Mouse (Mus musculus): ENCODE measurements around the gene Dhx38. TPM values are rescaled to one million over a fixed set of nuclear protein-coding genes. Genes with fewer than 3 reads are reported as not detected.

Gene Dhx38
- polyA plus RNA-seq (2015; fragmentation: Nextera tagmentation; extraction: Ambion mirVana): 24.8 and 25.3 TPM in 2 replicates

DNA sequence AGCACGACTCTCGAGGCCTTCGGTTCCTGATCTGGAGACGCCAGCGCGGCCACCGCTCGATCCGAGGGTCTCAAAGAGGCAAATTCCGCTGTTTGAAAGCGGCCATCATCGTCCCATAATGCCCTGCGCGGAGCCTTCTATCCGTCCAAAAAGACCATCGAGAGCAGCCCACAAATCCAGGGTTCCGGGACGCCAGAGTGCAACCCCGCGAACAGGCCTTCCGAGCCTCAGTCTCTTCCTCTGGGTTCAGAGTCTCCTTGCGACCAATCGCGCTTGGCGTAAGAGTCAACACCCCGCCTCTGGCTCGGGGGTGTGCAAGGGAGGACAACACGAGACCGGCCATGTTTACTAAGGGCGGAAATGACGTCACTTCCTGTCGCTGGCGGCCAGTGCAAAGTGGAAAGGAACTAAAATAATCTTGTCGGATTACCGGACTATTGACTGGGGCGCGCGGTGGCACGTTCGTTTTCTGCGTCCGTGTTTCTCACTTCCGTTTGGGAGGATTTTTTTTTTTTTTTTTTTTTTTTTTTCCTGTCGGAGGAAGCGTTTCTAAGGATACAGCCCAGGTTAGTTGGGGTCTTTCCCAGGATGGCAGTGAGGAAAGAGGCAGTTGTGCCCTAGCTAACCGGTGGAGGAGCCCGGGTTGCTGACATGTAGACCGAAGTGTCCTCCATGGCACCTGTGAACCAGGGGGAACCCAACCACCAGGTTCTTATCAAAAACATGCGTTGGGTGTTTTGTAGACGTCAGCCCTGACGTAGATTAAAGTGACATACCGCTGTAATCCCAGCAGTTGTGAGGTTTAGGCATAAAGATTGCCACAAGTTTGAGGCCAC, at the start of gene Dhx38, which contains the start of gene Txnl4b:
Dhx38 (minus strand) TSS at position 364 of the 836 bp plus-strand sequence.
Txnl4b (plus strand) TSS at position 395 of the 836 bp plus-strand sequence.
- peak within 1 kb of the TSS; percentile 95 for H3K9ac ChIP-seq
- H3K27ac ChIP-seq: peak within 1 kb of the TSS; percentile 91
- peak; percentile 100 for ATAC-seq (ENCODE audit: borderline replicate concordance, extremely low read depth, low FRiP score, low TSS enrichment)
- H3K4me2 ChIP-seq: peak within 1 kb of the TSS; percentile 81
- peaks cover 30% of the 10 kb centered on the region for H3K36me3 ChIP-seq
- no peaks in the 10 kb centered on the region for H3K27me3 ChIP-seq
- H3K4me3 ChIP-seq: peak within 1 kb of the TSS; percentile 81
- under 1% methylated on average over 52 of the region's 52 CpGs for WGBS
- no peaks in the 10 kb centered on the region for H3K9me3 ChIP-seq
- peaks cover 23% of the 10 kb centered on the region for H3K4me1 ChIP-seq

DNA sequence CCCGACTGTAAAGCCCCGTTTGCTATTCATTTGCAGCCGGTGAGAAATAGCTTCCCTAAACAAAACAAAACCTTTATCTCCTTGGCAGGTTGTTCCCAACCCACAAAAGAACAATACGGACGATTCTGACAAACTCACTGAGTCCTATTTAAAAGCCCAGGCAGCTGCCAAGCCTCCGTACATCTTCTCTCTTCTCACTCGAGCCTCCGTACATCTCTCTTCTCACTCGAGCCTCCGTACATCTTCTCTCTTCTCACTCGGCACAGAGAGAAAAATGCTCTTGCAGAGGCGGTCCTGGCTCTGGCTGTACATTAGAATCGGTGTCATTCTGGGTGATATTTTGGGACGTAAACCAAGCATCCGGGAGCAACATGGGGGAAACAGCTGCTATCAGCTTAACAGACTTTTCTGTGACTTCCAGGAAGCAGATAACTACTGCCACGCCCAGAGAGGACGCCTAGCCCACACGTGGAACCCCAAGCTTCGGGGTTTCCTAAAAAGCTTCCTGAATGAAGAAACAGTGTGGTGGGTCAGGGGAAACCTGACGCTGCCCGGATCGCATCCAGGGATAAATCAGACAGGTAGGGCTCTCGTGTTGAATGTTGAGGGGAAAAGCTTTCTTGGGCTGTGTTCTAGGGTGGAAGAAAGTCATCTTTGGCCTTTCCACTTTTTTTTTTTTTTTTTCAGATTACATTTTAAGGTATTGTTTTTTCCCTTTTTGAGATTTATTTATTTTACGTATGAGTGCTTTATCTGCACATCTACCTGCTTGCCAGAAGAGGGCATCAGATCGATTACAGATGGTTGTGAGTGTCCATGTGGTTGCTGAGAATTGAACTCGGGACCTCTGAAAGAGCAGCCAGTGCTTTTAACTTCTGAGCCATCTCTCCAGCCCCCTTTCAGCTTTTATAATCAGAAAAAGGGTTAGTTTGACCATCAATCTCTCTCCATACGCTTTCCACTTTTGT, 48.9 kb upstream of the Dhx38 start, which contains the start of gene Pkd1l3:
Pkd1l3 (plus strand) TSS at position 275 of the 968 bp plus-strand sequence.
- no peak within 1 kb of the TSS for H3K9ac ChIP-seq
- H3K4me3 ChIP-seq: no peak within 1 kb of the TSS
- no peak within 1 kb of the TSS for H3K27ac ChIP-seq

DNA sequence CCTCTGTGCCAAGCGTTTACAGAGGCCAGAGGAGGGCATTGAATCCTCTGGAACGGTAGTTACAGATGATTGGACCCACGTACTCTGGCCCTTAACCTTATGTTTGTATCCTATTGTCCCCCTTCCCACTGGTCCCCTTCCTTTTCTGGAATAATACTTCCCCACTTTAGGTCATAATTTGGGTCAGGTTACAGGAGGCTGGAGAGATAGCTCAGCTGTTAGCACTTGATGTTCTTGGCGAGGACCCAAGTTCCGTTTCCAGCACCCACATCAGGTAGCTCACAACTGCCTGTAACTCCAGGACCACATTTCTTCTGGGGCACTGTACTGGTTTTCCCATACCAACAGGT, 43.5 kb upstream of the Dhx38 start:
- Histone ChIP-seq H3K27me3 (no peaks in the 10 kb centered on the region), H3K27ac (peak overlapping the region; percentile 99), H3K9me3 (no peaks in the 10 kb centered on the region), H3K9ac (peak overlapping the region; percentile 64), H3K4me1 (peaks cover 17% of the 10 kb centered on the region), H3K4me3 (peak overlapping the region; percentile 60), H3K4me2 (peak overlapping the region; percentile 80), H3K36me3 (no peaks in the 10 kb centered on the region)
- ATAC-seq (ENCODE audit: borderline replicate concordance, extremely low read depth, low FRiP score, low TSS enrichment): no peak
- WGBS: 9% methylated on average over 5 of the region's 5 CpGs

More for the DNA sequence above, 48.9 kb upstream of the Dhx38 start, which contains the start of gene Pkd1l3:
- H3K4me2 ChIP-seq: peak within 1 kb of the TSS; percentile 27
- 55% methylated on average over 27 of the region's 27 CpGs for WGBS
- no peak for ATAC-seq (ENCODE audit: borderline replicate concordance, extremely low read depth, low FRiP score, low TSS enrichment)
- 0 out of 2 replicates have a peak, but pooled peaks cover 3% of the 10 kb centered on the region for H3K9me3 ChIP-seq
- H3K4me1 ChIP-seq: no peaks in the 10 kb centered on the region
- H3K36me3 ChIP-seq: no peaks in the 10 kb centered on the region
- no peaks in the 10 kb centered on the region for H3K27me3 ChIP-seq

DNA sequence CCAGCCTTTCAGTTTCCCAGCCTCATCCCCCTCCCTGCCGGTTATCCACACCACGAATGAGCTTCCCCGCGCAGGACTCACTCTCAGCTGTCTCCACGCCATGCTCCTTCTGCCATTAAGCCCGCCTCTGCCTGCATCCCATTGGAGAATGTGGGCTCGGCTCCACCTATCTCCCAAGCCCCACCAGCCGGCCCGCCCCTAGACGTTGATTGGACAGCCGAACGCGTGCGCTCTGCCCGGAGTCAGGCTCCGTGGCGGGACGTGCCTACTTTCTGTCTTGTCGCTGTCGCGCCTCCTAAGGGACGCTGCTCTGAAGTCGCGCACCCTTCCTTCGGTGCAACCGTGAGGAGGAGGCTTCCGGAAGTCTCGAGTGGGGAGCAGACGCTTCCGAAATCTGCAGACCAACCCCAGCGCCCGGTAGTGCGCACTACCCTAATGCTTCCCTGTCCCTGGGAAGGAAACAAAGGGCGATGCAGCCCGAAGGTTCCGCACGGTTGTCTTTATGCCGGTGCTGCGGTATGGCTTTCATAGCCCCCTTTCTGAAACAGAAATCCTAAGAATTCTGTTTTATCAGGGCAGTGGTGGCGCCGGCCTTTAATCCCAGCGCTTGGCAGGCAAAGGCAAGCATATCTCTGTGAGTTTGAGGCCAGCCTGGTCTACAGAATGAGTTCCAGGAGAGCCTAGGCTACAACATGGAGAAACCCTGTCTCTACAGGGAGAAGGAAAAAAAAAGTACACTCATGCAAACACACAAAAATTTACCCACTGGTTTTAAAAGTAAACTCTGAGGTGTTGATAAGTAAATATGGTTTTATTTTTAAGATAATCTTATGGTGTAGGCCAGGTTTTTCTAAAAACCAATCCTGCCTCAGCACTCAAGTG, 42.9 kb upstream of the Dhx38 start, which contains the start of gene Dhodh:
Dhodh (minus strand) TSS at position 403 of the 882 bp plus-strand sequence.
- Histone ChIP-seq H3K9ac (peak within 1 kb of the TSS; percentile 64), H3K36me3 (peaks cover 3% of the 10 kb centered on the region; the same call in 1 of the 2 replicates), H3K27ac (peak within 1 kb of the TSS; percentile 99), H3K9me3 (no peaks in the 10 kb centered on the region), H3K27me3 (no peaks in the 10 kb centered on the region), H3K4me1 (peaks cover 17% of the 10 kb centered on the region), H3K4me2 (peak within 1 kb of the TSS; percentile 80), H3K4me3 (peak within 1 kb of the TSS; percentile 60)
- under 1% methylated on average over 42 of the region's 42 CpGs for WGBS
- ATAC-seq (ENCODE audit: borderline replicate concordance, extremely low read depth, low FRiP score, low TSS enrichment): peak; percentile 99

DNA sequence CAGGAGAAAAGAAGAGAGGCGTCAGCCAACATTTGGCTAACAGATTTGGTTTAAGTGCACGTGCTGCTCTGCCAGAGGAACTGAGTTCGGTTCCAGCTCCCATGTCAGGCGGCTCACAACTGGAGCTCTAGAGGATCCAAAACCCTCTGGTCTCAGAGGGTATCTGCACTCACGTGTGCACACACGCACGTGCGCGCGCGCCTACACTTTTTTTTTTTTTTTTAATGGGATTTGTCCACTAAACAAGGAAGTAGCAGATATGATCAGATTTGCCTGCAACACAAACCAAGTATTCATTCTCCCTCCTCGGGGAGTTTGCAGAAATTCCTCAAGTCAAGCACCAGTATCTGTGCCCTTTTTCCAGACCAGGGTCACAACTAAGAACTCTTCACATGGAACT, 42.0 kb upstream of the Dhx38 start:
- peak overlapping the region; percentile 54 for H3K9ac ChIP-seq
- H3K4me2 ChIP-seq: peak overlapping the region; percentile 80
- no peaks in the 10 kb centered on the region for H3K9me3 ChIP-seq
- peaks cover 7% of the 10 kb centered on the region for H3K36me3 ChIP-seq
- no peak for ATAC-seq (ENCODE audit: borderline replicate concordance, extremely low read depth, low FRiP score, low TSS enrichment)
- WGBS: 3% methylated on average over 12 of the region's 12 CpGs
- no peaks in the 10 kb centered on the region for H3K27me3 ChIP-seq
- H3K4me1 ChIP-seq: peaks cover 17% of the 10 kb centered on the region
- H3K4me3 ChIP-seq: peak overlapping the region; percentile 60
- H3K27ac ChIP-seq: peak overlapping the region; percentile 99

DNA sequence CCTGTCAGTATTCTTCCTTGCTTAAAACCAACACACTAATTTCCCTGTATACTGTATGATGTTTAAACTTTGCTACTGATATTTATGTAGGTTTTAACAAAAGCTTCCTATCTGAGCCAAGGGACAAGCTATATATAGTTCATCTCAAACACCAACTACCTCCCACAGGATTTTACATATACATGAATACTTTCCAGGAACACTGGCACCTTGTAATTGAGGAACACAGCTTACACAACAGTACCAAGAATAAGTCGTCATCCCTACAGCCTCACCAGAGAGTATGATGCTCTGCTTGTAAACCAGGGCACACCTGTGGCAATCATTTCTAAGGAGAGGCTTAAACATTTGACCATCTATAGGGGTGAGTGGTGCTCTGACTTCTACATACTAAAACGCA, 41.1 kb upstream of the Dhx38 start:
- H3K4me3 ChIP-seq: no peak overlapping the region
- H3K4me2 ChIP-seq: no peak overlapping the region
- peaks cover 10% of the 10 kb centered on the region for H3K36me3 ChIP-seq
- no peak for ATAC-seq (ENCODE audit: borderline replicate concordance, extremely low read depth, low FRiP score, low TSS enrichment)
- H3K9ac ChIP-seq: no peak overlapping the region
- no peaks in the 10 kb centered on the region for H3K9me3 ChIP-seq
- no peaks in the 10 kb centered on the region for H3K27me3 ChIP-seq
- H3K27ac ChIP-seq: no peak overlapping the region
- 74% methylated on average over 2 of the region's 2 CpGs for WGBS
- H3K4me1 ChIP-seq: peaks cover 17% of the 10 kb centered on the region

DNA sequence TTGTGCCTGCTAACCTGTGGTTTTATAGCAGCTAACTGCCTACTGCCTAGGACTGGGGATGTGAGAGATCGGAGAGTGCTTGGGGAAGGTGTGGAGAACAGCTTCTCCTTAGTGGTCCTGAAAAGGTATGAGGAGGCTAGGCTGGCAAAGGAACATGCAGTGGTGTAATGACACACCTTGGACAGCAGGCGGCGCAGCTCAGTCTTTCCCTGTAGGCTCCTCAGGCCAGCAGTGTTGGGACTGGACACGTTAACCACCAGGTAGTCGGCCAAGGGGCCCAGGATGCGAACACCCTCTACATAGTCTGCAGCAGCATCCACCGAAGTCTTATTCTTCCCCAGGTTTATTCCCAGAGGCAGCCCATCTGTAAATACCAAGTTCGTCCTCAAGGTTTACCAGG, 30.2 kb upstream of the Dhx38 start:
- H3K36me3 ChIP-seq: peaks cover 27% of the 10 kb centered on the region
- WGBS: 43% methylated on average over 8 of the region's 8 CpGs
- H3K9ac ChIP-seq: no peak overlapping the region
- no peak overlapping the region for H3K27ac ChIP-seq
- H3K4me1 ChIP-seq: no peaks in the 10 kb centered on the region
- no peak for ATAC-seq (ENCODE audit: borderline replicate concordance, extremely low read depth, low FRiP score, low TSS enrichment)
- H3K27me3 ChIP-seq: no peaks in the 10 kb centered on the region
- no peak overlapping the region for H3K4me3 ChIP-seq
- no peak overlapping the region for H3K4me2 ChIP-seq
- H3K9me3 ChIP-seq: no peaks in the 10 kb centered on the region

DNA sequence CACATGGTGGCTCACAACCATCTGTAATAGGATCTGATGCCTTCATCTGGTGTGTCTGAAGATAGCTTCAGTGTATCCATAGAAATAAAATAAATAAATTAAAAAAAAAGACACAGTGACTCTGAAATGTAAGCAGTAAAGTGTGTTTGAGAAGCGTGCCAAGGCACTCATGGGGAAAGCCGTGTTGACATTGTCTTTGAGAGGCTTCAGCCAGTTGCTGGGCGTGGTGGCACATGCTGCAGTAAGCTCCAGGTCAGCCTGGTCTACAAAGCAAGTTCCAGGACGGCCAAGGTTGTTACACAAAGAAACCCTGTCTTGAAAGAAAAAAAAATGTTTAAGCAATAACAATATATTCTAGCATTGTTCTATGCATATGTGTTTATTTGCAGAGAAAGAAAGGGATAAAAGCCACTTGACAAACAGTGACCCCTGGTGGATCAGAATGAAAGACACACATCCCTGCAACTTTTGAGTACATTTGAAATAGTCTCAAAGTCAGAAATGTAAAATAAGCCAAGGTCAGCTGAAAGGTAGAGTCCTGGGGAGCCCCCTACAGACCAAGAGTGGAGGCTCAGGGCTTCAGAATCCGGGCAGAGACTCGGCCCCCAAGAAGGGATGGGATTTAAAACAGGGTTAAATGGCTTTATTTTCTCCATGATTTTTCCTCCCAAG, 27.6 kb upstream of the Dhx38 start:
- Histone ChIP-seq H3K27ac (peak overlapping the region; percentile 29; the same call in 1 of the 2 replicates), H3K9ac (no peak overlapping the region), H3K4me1 (no peaks in the 10 kb centered on the region), H3K36me3 (peaks cover 25% of the 10 kb centered on the region), H3K27me3 (no peaks in the 10 kb centered on the region), H3K4me3 (no peak overlapping the region), H3K9me3 (no peaks in the 10 kb centered on the region), H3K4me2 (no peak overlapping the region)
- no peak for ATAC-seq (ENCODE audit: borderline replicate concordance, extremely low read depth, low FRiP score, low TSS enrichment)
- WGBS: 61% methylated on average over 6 of the region's 6 CpGs

DNA sequence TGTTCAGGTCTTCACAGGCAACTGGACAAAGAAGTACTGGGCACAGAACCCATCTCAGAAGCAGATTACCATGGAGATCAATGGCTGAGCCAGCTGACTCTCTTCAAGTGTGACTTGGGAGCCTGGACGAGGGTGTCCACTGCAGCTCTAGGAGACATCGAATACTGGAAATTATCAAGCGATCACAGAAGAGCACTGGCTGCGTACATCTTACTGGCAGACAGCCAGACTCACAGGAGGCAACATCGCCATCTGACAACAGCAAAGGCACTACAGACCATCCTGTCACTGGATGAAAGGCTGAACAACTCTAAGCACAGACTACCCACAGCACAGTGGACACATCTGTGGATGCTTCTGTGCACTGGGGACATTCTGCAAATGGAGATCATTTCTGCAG, 26.5 kb upstream of the Dhx38 start:
- Histone ChIP-seq H3K4me1 (no peaks in the 10 kb centered on the region), H3K4me3 (no peak overlapping the region), H3K9me3 (no peaks in the 10 kb centered on the region), H3K27me3 (no peaks in the 10 kb centered on the region), H3K27ac (no peak overlapping the region), H3K9ac (no peak overlapping the region), H3K4me2 (no peak overlapping the region), H3K36me3 (peaks cover 25% of the 10 kb centered on the region)
- WGBS: 70% methylated on average over 5 of the region's 5 CpGs
- ATAC-seq (ENCODE audit: borderline replicate concordance, extremely low read depth, low FRiP score, low TSS enrichment): no peak

DNA sequence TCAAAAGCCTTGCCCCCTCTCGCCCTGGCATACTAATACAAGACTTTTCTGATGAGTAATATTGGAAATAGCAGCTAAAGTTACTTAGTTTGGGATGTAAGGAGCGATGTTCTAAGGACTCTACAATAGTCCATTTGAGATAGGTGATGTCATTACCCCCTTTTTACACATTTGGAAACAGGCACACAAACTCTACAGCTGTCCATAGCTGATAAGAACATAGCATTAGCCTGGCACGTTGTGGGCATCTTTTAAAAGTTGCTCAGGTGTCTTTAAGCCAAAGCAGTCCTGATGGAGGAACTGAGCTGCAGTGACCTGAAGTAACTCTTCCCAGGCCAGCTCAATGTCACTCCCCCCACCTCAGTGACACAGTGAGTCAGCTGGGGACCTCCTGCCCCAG, 25.7 kb upstream of the Dhx38 start:
- H3K9ac ChIP-seq: no peak overlapping the region
- H3K27me3 ChIP-seq: no peaks in the 10 kb centered on the region
- H3K4me1 ChIP-seq: no peaks in the 10 kb centered on the region
- no peak for ATAC-seq (ENCODE audit: borderline replicate concordance, extremely low read depth, low FRiP score, low TSS enrichment)
- no peaks in the 10 kb centered on the region for H3K9me3 ChIP-seq
- H3K4me2 ChIP-seq: no peak overlapping the region
- no peak overlapping the region for H3K27ac ChIP-seq
- WGBS: 78% methylated on average over 3 of the region's 3 CpGs
- peaks cover 25% of the 10 kb centered on the region for H3K36me3 ChIP-seq
- H3K4me3 ChIP-seq: no peak overlapping the region
